Mouse (Mus musculus): ENCODE results near the gene Rinl. TPM values are rescaled to one million over a fixed set of nuclear protein-coding genes. Genes with fewer than 3 reads are reported as not detected.

Gene Rinl
- total RNA-seq, 2 experiments from 2014 or later = 1.1 to 1.8 TPM

- DNase-seq = peak; percentile 99
These were observed 21.6 kb downstream of the Rinl start for GRCm38 (mm10) chr7:28810107-28811066.

- peak; percentile 97 for DNase-seq
These were observed 22.5 kb downstream of the Rinl start for GRCm38 (mm10) chr7:28811228-28811627.

GRCm38 (mm10) chr7:28811640-28812275 is 23.0 kb downstream of the Rinl start:
- no peak for DNase-seq

- DNase-seq = peak; percentile 25
These were observed 23.7 kb downstream of the Rinl start for GRCm38 (mm10) chr7:28812436-28812835.

GRCm38 (mm10) chr7:28812949-28813348 is 24.2 kb downstream of the Rinl start:
- DNase-seq = no peak

GRCm38 (mm10) chr7:28814306-28815034 is 25.7 kb downstream of the Rinl start:
- DNase-seq = peak; percentile 7

GRCm38 (mm10) chr7:28815230-28815629 is 26.5 kb downstream of the Rinl start:
- no peak for DNase-seq

GRCm38 (mm10) chr7:28816201-28816600 is 27.4 kb downstream of the Rinl start:
- DNase-seq = peak; percentile 37

- no peak for DNase-seq
These were observed 28.2 kb downstream of the Rinl start for GRCm38 (mm10) chr7:28816920-28817319.

- no peak for DNase-seq
These were observed 28.8 kb downstream of the Rinl start for GRCm38 (mm10) chr7:28817524-28817923.

- DNase-seq = no peak
These were observed 29.2 kb downstream of the Rinl start for GRCm38 (mm10) chr7:28817957-28818356.

- no peak for DNase-seq
These were observed 29.7 kb downstream of the Rinl start for GRCm38 (mm10) chr7:28818436-28818835.

- no peak for DNase-seq
These were observed 30.2 kb downstream of the Rinl start for GRCm38 (mm10) chr7:28818861-28819452.

GRCm38 (mm10) chr7:28819571-28819970 is 30.8 kb downstream of the Rinl start:
- no peak for DNase-seq

- peak; percentile 68 for DNase-seq
These were observed 31.8 kb downstream of the Rinl start for GRCm38 (mm10) chr7:28820358-28821260.

GRCm38 (mm10) chr7:28821261-28821831 is 32.6 kb downstream of the Rinl start:
- DNase-seq = peak; percentile 77

GRCm38 (mm10) chr7:28822556-28822955 is 33.8 kb downstream of the Rinl start:
- DNase-seq = peak; percentile 14

GRCm38 (mm10) chr7:28822993-28823903 is 34.5 kb downstream of the Rinl start:
- peak; percentile 32 for DNase-seq

GRCm38 (mm10) chr7:28823932-28824331 is 35.2 kb downstream of the Rinl start:
- DNase-seq = no peak
